Mouse (Mus musculus): ENCODE data around the gene Stra6.

Stra6 gene

DNA sequence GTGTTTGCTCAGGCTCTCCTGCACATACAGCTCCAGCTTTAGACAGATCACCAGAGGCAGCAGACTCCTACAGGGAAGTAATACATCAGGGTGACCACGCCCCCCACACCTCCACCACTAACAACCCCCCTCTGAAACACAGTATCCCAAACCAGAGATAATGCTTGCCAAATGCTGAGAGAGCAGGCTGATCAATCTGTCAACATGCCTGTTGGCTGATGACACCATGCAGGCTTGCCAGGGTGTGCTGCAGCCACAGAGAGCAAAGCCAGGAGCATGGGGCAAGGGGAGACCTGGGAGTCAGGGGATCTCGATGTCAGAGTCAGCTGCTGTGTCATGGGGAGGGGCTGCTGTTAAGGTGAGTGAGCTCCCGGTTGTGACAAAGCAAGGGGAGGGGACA lies at the start of gene Stra6:
Stra6 (plus strand) TSS at position 258 of the 400 bp plus-strand sequence.
- no peak for DNase-seq (ENCODE audit: low spot score in 2 of 2)

DNA sequence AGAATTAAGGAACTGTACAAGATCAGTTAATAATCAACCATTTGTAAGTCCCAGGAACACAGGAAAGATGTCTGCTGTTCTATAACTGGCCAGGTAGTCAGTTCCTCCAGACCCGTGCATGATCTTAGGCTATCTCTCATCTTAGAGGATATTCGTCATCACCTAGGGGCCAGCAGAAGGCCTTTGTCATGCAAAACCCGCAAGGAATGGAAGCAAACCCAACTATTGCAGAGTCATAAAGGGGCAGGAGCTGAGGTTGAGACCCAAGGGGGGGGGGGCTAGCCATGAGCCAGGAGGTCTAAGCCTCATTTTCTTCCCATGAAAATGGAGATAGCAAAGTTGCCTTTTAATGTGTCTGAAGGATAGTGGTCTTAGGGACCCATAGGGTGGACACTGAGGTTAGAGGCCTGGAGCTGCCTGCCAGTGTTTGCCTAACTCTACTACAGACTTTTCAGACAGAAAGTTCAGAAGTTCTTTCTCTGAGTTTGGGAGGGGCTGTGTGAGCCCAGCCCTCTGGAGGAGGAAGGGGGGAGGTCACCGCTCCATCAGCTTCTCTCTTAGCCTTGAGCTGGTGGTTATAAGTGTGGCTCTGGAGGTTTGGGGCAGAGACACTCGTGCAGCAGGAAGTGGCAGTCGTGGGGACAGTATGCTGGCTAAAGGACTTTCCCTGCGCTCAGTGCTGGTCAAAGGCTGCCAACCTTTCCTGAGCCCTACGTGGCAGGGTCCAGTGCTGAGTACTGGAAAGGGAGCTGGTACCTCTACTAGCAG lies 49.0 kb upstream of the Stra6 start:
- no peak for DNase-seq (ENCODE audit: low spot score in 2 of 2)

DNA sequence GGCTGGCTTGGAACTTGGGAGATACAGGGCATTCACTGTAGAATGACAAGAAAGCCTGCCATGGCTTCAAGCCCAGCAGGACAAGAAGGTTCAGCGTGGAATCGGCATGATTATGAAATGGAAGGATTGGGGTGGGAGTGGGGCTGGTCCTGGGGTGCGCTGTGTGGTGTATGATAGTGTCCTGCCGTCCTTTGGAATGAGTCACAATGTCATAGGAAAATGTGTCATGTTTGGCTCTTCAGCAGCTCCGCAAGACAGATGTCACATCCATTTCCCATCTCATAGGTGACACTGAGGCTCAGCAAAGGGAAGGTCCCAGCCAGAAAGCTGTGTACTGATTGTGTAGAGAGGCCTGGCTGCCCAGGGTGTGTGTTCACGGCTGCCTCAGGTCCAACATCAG lies 47.7 kb upstream of the Stra6 start:
- DNase-seq (ENCODE audit: low spot score in 2 of 2) = no peak

GRCm38 (mm10) chr9:58016962-58017361 lies 46.6 kb upstream of the Stra6 start:
- DNase-seq (ENCODE audit: low spot score in 2 of 2) = no peak

- no peak for DNase-seq (ENCODE audit: low spot score in 2 of 2)
Measured at GRCm38 (mm10) chr9:58018385-58018784, 45.2 kb upstream of the Stra6 start.

GRCm38 (mm10) chr9:58025995-58026394 lies 37.6 kb upstream of the Stra6 start:
- DNase-seq (ENCODE audit: low spot score in 2 of 2) = no peak

- DNase-seq (ENCODE audit: low spot score in 2 of 2) = no peak
Measured at GRCm38 (mm10) chr9:58027426-58028180, 36.0 kb upstream of the Stra6 start.

DNA sequence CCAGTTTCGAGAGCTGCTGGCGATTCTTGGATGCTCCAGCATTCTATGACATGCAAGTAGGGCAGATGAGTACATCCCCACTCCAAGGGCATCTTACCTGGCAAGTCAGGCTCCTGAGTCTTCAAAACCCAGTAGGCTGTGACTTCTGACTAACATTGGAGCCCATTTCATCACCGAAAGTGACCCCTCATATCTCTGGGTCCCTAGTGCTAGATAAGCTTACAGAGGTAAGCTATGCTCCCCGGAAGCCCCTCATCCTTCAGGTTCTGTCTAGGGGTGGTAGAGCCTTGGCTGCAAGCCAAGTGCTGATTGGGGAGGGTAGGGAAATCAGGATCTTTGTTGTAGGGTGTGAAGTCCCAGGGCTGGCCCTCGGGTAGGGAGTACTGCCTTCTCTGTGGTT lies 34.7 kb upstream of the Stra6 start:
- no peak for DNase-seq (ENCODE audit: low spot score in 2 of 2)

DNA sequence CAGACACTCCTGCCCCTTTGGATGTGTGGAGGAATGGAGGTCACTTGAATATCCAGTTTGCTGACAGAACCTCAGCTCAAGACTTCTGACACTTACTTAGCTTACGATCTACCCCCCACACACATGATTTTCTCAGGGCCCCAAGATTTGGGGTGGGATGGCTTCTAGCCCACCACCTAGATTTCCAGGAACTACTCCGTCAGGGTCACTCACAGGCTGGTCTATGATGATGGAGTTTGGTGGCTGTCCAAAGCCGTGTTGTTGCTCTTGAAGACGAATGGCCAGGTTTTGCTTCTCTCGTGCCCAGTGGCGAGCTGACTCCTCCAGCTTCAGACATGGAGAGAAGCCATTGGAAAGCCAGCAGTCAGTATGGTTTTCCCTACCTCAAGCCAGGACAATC lies 34.0 kb upstream of the Stra6 start:
- no peak for DNase-seq (ENCODE audit: low spot score in 2 of 2)

- DNase-seq (ENCODE audit: low spot score in 2 of 2) = no peak
Measured at GRCm38 (mm10) chr9:58031895-58032294, 31.7 kb upstream of the Stra6 start.

- no peak for DNase-seq (ENCODE audit: low spot score in 2 of 2)
Measured at GRCm38 (mm10) chr9:58035519-58035918, 28.1 kb upstream of the Stra6 start.

DNA sequence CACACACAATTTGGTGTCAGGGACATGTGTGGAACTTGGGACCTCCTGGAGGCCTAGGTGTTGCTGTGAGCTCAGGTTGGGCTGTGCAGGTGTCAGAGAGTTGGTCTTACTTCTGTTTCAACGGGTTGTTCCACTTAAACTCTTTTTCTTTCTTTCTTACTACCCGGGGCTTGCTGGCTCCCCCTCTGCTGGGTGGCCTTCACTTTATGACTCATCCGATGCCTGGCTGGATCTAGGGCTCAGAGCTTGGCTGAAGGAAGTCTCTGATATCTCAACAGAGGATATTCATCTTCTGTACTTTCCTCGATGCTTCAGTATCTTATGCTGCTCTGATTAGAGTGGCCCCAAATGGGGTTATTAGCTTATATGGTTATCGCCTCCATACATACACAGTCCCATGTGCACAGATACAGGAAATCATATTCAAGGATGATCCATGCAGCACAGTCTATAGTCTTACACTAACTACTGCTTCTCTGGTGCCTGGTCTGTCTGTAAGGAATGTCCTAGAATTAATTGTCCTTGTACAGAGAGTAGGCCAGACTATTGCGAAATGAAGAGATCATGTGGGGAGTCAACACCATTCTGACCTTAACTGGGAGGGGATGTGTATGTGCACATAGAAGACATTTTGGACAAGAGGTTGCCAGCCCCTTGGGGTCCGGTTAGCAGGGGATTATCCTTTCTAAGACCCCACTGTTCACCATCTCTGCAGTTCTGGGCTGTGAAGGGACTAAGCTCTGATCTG lies 27.5 kb upstream of the Stra6 start:
- DNase-seq (ENCODE audit: low spot score in 2 of 2) = no peak

GRCm38 (mm10) chr9:58036961-58037360 lies 26.6 kb upstream of the Stra6 start:
- no peak for DNase-seq (ENCODE audit: low spot score in 2 of 2)

GRCm38 (mm10) chr9:58038500-58039168 lies 25.0 kb upstream of the Stra6 start:
- DNase-seq (ENCODE audit: low spot score in 2 of 2) = peak; percentile 56 to 83

GRCm38 (mm10) chr9:58040977-58041376 lies 22.6 kb upstream of the Stra6 start:
- DNase-seq (ENCODE audit: low spot score in 2 of 2) = no peak

DNA sequence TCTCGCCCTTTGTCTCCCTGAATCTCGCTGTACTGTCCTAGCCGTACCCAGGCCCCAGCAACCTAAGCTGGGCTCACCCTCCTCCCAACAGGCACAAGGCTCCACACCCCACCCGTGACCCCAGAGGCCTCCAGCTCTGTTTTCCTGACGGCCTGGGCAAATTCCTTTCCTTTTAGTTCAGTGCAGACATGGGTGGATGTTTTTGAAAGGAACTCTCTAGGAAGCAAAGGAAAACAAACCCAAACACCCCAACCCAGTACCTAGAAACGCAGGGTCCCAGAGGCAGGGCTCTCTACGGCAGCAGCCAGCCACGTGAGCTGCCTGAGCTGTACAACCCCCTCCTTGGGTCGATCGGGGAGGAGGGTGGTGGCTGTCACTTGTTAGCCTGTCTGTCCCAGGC lies 21.2 kb upstream of the Stra6 start:
- no peak for DNase-seq (ENCODE audit: low spot score in 2 of 2)

DNA sequence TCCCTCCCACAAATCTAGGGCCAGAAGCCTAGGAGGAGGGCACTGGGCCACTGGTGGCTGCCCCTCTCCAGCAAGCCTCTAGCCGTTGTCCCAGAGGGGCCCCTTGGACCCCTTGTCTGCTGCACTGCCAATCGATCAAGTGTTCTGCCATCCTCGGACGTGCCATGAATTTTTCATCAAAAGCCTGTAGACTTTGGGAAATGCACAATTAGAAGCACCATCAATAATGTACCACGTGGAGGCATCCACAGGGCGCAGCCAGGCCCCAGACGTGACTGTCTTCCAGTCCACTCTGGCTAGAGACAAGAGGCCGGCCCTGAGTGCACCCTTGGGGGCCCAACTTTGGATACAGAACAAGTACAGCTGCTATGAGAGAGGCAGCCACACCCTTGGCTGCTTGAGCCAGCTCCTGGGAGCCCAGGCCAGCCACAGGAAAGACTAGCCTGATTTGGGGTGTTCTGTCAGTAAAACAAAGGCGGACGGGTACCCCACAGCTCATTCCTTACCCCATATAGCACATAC lies 20.0 kb upstream of the Stra6 start:
- DNase-seq (ENCODE audit: low spot score in 2 of 2) = no peak

DNA sequence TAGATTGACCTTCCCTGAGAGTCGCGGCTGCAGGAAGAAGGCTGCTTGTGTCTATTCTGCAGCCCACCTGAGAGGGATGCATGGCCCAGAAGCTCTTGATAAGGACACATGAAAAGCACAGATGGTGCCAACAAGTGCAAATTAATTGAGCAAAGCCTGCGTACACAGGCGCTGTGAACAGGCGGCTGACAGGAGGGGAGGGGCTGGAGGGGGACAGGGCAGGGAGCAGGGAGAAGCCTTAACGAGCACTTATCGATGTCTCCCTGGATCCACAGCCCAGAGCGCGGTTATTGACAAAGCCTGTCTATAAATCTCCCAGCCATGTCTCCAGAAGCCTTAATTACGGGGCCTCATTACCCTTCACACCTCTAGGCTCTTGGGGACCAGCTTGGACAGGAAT lies 18.8 kb upstream of the Stra6 start:
- no peak for DNase-seq (ENCODE audit: low spot score in 2 of 2)

- DNase-seq (ENCODE audit: low spot score in 2 of 2) = no peak
Measured at GRCm38 (mm10) chr9:58045646-58046045, 17.9 kb upstream of the Stra6 start.

DNA sequence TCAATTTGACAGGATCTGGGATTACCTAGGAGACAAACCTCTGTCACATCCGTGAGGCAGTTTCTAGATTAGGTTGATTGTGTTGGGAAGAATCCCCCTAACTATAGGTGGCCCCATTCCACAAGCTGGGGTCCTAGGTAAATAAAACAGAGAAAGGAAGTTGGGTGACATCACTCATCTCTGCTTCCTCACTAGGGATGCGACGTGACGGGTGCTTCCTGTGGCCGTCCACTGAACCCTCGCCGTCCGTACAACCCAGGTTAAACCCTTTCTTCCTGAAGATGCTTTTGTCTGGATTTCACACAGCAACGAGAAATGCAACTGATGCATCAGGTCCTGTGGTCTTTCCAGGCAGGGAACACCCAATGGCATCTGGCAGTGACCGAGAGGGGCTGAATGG lies 16.5 kb upstream of the Stra6 start:
- no peak for DNase-seq (ENCODE audit: low spot score in 2 of 2)

GRCm38 (mm10) chr9:58048621-58049020 lies 15.0 kb upstream of the Stra6 start:
- DNase-seq (ENCODE audit: low spot score in 2 of 2) = no peak

DNA sequence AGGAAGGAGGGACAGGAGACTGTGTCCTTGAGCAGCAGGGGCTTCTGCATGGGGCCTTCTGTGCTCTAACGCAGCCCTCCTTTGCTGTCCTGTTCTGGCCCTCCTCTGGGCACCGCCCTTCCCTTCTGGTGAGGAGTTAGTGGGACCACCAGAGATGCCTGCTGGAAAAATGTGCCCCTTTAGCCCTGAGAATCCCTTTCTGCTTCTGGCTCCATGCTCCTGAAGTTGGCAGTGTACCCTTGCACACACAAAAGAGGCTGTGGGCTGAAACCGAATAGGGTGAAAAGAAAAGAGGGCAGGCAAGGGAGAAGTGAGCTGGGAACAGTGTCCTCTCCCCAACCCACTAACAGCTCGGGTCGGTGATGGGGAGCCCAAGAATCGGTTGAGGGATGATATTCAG lies 14.4 kb upstream of the Stra6 start:
- DNase-seq (ENCODE audit: low spot score in 2 of 2) = no peak

Data from spleen, postnatal 4 days (tissue).